Mouse (Mus musculus): ENCODE results near the gene Exph5.

The Exph5 gene

GRCm38 (mm10) chr9:53404753-53405722, 103.6 kb downstream of the Exph5 start:
- peak; percentile 94 for DNase-seq (ENCODE audit: low read depth, low spot score)

- DNase-seq (ENCODE audit: low read depth, low spot score) = no peak
These were observed 107.1 kb downstream of the Exph5 start for GRCm38 (mm10) chr9:53408548-53408947.

- DNase-seq (ENCODE audit: low read depth, low spot score) = no peak
These were observed 107.5 kb downstream of the Exph5 start for GRCm38 (mm10) chr9:53408953-53409361.

GRCm38 (mm10) chr9:53409427-53409826, 108.0 kb downstream of the Exph5 start:
- DNase-seq (ENCODE audit: low read depth, low spot score) = no peak

GRCm38 (mm10) chr9:53422133-53422896, 120.8 kb downstream of the Exph5 start:
- DNase-seq (ENCODE audit: low read depth, low spot score) = no peak

- no peak for DNase-seq (ENCODE audit: low read depth, low spot score)
These were observed 125.3 kb downstream of the Exph5 start for GRCm38 (mm10) chr9:53426726-53427125.

Measured in CD4-positive, CD25-positive, alpha-beta regulatory T cell, adult 2 months (primary cell).